Mouse (Mus musculus) layer of hippocampus, postnatal 36 days (tissue): ENCODE measurements around the gene Asb4. TPM values are rescaled to one million over a fixed set of nuclear protein-coding genes. Genes with fewer than 3 reads are reported as not detected.
"Not testable (repeated sequence)": the region's sequence is repeated elsewhere in the genome, so short reads cannot be mapped to it uniquely, and the experiment has no call there.

Source experiments
- DNase-seq, 2 experiments: peaks; one replicate each; pipeline ENCODE4 v3.0.0; 2022
- total RNA-seq, 2 experiments: library from RNA; stranded (reverse); gene quantifications; 2 replicates each; pipeline ENCODE4 v1.2.3; 2021

Asb4 gene
- total RNA-seq = under 1 TPM; 0.50 to 0.71 TPM

DNA sequence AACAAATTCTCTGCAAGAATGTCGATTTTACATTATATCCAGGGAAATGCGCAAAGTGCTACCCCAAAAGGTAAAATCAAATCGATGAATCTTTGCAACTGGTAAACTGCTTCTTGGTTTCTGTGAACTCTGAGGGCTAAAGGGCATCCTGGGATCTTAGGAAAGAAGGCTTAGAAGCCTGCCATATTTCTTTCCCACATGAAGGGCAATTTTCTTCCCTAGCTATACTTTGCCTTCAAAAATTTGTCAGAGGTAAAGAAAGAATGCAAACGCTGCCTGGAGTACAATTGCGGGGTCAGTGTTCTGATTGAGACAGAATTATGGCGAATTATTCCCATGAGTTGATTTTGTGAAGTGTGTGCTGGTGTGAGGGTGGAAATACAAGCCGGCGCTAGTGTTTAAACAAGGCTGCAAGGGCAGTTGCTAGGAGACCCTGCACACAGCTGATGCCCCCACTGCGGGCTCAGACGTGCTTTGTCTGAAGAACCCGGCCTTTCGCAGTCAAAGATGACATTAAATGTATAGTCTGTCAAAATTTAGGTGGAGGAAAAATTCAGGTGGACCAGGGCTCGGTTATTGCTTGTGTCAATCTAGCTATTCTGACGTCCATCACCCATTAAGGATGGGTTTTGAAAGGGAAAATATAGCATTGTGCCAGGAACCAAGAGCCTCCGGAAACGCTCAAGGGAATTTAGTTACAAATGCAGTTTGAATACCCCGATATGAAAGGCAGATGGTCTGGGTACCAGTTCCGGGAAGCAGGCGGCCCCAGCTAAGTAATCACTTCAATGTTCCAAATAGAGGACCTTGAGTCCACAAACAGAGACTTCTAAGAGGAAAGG is at the start of gene Asb4:
Gene Asb4 (plus strand): TSS at position 51 of the 842 bp plus-strand sequence.
- DNase-seq = peak in 1 of 2 experiments; percentile 19

DNA sequence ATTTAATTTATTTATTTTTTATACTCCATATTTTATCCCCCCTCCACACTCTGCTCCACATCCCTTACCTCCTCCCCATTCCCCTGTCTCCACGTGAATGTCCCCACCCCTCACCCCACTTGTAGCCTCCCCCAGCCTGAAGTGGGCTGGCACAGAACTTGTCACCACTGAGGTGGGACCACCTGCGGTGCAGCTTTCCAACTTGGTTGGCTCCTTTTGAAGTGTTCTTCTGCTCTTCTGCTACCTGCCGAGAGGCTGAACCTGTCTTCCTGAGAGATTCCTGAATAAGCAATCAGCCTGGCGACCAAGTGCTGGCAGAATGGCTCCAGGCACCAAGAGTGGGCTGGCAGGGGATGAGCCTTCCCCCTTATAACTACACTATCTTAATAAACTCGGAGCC is 49.2 kb upstream of the Asb4 start:
- DNase-seq = no peak

DNA sequence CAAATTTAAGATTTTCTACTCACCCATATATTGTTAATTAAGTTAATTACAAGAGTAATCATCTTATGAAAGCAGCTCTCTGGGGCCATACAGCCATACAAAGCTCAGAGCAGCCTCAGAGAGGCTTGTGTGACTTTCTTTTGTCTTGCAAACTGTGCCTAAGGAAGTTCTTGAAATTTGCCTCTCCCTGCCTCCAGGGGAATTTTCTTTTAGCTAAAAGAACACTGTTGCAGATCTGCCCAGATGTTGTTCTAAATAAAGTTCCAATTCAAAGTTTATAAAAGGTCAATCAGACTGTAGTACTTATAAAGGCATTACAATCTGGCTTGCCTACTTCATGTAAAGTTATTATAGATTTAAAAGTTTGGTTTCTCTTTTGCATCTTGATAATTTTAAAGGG is 47.2 kb upstream of the Asb4 start:
- not testable (repeated sequence) for DNase-seq

DNA sequence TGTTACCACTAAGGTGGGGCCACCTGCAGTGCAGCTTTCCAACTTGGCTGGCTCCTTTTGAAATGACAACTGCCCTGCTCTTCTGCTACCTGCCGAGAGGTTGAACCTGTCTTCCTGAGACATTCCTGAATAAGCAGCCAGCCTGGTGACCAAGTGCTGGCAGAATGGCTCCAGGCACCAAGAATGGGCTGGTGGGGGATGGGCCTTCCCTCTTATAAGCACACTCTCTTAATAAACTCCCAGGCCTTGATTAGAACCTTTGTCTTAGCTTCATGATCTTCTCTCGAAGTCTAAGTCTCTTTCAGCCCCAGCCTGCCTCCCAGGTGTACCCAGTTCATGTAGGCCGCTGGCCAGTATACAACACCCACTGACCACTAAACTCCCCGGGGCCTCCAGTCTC is 44.4 kb upstream of the Asb4 start:
- not testable (repeated sequence) for DNase-seq

DNA sequence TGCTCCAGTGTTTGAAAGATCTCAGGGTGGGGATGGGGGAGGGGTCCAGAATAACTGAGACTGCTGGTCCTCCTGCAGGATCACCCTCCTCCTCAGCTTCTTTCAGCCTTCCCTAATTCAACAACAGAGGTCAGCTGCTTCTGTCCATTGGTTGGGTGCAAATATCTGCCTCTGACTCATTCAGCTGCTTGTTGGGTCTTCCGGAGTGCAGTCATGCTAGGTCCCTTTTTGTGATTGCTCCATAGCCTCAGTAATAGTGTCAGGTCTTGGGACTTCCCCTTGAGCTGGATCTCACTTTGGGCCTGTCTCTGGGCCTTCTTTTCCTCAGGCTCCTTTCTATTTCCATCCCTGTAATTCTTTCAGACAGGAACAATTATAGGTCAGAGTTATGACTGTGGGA is 43.9 kb upstream of the Asb4 start:
- not testable (repeated sequence) for DNase-seq

DNA sequence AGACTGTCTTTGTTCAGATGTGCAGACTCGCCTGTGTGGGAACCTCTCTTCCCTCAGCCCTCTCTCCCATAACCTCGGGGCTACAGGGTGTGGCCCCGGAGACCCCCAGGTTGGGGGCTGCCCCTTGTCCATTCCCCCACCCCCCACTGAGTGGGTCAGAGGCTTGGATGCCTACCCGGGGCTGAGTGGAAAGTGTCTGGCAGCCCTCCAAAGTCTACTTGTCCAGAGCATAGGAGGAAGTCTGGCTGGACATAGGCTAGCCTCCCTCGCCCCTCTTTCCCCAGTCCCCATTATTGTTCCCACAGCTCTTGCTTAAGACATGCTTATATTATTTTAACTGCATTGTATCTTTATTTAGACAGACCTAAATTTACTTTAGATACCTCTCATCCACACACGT is 38.9 kb upstream of the Asb4 start:
- DNase-seq = no peak

DNA sequence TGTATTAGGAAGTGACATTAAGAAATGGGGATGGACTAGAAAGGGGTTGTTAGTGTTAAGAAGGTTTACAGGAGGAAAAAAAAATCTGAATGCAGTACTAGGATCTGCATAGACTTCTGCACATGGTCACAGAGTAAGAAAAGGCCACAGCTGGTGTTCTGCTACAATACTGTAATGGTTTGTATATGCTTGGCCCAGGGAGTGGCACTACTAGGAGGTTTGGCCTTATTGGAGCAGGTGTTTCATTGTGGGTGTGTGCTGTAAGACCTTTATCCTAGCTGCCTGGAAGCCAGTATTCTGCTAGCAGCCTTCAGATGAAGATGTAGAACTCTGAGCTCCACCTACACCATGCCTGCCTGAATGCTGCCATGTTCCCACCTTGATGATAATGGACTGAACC is 25.3 kb upstream of the Asb4 start:
- DNase-seq = no peak

DNA sequence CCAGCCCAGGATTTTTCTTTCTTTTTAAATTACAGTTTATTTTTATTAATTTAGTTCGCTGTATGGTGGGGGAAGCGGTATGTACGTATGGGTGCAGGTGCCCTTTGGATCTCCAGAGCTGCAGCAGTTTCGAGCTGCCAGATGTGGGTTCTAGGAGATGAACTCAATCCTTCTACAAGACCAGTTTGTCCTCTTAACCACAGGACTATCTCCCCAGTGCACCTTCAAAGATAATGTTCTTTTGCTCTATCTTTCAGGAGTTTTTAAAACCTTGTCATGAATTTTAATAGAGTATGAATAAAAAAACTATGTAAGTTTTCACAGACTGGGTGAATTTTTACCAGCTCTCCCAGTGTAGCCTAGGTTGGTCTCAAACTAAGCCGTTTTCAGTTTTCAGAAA is 22.8 kb upstream of the Asb4 start:
- no peak for DNase-seq

DNA sequence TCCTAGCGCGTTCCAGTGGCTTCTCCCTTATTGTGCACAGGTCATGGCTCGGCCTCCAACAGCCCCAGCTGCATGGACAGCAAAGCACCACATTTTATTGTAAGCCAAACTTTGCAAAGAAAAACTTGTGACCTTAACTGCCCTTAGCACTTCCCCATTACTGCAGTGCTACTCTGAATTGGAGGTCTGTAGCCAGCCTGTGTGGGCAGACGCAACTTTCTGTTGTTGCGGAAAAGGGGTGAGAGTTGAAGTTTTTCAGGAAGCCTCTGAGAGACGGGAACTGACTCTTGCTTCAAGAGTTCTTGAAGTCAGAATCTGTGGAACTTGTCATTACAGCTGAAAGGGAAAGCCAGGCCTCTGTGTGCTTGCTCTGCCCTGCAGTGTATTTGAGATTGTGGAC is 21.2 kb upstream of the Asb4 start:
- DNase-seq = no peak

DNA sequence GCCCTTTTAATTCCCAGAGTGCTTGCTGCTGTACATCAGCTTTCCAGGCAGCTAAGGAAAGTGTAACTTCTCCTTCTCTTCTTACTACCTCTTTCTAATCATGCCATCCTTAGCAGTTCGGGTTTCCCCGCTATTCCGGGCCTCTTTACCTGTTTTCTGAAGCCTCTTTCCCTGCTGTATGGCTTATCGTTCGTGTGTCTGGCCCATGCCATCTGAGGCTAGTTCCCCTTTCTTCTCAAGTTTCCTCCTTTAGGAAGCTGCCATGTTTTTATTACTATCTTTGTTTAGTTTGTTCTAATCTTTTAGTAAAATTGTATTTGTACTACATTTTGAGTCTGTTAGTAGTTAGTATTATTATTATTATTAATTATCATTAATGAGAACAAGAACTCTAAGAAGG is 17.3 kb upstream of the Asb4 start:
- no peak for DNase-seq

DNA sequence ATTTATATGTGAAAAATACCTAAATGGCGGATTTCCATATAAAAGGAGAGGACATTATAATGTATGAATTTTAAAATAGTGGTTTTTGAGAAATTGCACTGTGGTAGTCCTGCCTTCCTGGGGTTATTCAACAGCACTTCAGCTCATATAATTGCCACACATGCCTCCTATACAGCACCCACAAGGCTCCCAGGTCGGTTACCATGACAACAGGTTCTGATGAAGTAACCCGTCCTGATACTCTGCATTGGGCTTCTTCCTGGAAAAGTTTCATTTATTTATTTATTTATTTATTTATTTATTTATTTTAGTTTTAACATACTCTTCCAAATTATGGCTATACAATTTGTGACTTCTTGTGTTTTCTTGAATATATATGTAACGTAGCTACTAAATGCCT is 6.3 kb upstream of the Asb4 start:
- no peak for DNase-seq

DNA sequence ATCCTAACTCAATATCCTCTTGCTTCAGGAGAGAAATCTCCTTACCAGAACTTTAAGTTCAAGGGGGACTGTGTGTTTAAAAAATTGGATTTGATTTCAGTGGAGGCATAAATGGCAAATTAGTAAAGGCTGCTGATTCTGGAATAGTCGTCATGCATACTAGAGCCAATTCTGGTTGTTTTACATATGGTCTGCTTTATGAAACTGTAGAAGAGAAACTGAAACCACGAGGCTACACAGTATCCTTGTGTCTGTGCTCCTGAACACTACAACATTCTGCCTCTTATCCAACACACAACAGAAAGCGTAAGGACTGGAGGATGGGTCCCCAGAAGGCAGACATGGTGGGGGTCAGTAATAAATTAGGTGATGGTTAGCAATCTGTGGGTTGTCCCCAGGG is 4.1 kb upstream of the Asb4 start:
- DNase-seq = no peak

DNA sequence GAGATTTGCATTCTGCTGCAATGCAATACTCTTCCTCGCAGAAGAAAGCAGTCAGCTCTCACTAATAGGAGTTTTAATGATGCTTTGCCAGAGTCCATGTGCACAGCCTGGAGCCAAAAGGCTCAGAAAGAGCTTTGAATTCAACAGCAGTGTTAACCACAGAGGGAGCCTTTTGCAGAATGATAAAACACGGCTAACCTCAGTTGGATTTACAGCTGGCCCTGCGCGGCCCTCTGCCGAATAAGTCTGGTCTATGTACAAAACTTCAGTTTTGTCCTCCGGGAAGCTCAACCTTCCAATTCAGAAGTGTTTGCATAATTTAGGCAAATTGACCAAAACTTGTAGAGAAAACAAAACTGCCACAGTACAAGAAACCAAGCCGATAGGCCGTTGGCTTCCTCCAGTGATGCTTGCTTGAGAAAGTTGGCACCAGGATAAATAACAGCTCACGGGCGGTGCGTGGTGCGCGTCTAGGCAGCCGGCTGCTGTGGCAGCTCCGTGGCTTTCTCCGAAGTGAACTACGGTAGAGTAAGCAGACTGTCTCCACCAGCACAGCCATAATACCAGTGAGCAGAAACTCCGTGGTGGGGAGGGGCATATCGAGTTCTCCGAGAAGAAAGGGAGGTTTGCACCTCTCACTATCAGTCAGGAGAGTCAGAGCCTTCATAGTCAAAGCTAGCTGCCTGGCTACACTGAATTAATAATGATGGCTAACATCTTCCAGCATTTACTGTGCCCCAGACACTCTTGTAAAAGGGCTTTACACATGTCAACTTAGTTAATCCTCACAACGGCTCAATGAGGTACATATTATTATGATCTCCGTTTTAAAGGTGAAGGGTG is 3.2 kb upstream of the Asb4 start:
- DNase-seq = peak; percentile 54 to 57

DNA sequence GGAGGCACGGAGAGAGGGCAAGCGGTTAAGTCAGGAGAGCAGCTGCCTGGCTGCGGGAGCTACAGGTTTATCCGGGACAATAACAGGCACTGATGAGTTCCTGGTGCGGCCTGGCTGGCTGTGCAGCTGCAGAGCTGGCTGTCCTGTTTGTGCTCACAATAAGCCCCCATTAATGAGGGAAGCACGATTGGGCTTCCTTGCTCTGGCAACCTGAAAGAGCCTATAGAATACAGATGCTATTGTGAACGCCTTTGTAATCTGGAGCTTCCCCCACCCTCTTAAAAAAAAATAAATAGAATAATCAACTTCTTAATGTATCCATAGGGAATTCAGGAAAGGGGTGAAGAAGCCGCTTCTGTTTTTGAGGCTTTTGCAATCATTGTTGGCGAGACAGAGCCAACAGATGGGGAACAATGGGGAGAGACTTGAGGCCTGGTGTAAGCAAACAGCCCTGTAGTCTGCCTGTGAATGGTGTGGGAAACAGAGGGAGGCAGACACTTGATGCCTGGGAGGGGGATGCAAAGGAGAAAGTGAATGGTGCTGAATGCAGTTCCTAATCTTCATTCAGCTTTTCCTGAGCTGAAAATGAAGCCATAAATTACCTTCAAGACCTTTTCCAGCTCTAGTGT is 2.4 kb upstream of the Asb4 start:
- no peak for DNase-seq

DNA sequence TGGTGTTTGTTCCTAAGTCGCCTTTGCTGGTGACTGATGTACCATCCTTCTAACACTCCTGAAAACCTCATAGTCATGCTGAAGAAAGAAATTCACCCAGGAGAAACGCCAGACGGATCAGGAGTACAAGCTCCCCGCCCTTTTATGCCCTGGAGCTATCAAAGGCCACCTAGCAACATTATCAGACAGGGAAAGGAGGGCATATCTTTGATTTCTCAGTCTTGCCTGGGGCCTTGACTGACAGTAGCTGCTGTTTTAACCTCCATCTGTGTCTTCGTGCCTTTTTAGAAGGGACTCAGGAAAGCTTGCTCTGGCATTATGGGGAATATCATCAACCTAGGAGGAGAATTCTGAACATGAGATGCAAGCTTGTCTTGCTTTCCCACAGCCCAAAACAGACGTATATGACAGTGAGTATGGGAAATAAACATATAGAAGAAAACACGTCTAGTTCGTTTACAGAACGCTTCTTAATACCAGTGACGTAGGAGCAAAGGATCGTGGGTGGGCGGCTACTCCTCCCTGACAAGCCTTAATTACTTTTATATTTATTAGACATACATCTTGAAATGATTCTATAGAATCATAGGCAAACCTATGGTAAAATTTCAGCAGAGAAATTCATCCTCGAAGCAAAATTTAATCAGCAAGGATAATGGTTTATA is 1.1 kb upstream of the Asb4 start:
- no peak for DNase-seq

DNA sequence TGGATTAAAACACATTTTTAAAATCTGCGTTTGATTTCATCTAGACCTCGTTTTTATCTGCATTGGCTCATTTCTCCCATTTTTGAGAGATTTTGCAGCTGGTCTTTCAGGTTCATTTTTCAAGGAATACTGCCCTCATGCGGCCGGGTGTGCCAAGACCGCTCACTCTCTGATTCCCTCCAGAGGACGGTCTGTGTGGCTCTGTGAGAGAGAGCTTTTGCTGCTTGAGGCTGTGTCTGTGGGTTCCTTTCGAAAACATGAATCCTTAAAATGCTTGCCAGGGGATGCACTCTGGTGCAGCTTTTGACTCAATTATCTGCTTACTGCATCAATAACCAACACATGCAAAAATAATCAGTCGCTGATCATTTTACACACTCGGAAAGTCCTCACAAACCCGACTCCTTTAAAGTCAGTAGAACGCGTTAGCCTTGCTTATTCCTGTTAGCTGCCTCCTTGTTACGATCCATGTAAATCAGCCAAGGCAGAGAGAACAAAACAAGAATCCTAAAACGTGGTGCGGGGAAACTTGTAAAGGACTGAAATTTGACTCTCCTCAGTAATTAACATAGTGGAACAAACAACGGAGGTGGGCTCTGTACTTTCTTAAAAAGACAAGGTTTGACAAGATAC is 487 bp upstream of the Asb4 start:
- peak; percentile 83 for DNase-seq

DNA sequence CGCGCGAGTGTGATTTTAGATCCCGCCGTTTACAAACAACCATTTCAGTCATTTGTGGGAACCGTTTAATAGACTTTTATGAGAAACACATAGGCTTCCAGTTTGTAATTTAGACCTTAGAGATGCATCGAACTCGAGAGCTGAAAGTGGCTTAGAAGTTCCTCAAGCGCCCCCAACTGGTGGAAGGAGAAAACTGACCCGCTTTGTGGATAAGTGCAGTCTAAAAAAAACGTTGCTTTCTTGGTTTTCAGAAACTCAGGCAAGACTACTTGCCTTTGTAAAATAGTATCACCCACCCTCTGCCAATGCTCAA is 948 bp downstream of the Asb4 start:
- peak; percentile 60 to 66 for DNase-seq

DNA sequence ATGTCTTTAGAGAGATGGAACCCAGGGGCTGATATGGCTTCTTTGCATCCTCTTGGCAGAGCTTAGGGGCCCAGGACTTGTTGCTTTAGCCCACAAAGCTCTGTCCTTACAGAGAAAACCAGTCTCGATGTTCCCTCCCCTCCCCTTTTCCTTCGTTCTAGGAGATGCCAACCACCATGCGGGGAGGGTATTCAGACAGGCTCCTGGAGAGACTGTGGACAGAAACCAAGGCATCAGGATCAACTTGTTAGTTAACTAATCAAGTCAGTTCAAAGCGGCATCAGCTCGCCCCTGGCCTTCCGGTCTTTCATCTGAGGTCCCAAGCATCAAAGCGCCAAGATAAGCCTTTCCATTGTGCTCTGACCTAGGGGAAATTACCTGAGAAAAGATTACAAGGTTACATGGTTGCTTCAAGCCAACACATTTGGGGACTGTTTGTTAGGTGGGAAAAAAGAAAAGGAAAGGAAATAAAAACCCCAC is 2.0 kb downstream of the Asb4 start:
- no peak for DNase-seq

DNA sequence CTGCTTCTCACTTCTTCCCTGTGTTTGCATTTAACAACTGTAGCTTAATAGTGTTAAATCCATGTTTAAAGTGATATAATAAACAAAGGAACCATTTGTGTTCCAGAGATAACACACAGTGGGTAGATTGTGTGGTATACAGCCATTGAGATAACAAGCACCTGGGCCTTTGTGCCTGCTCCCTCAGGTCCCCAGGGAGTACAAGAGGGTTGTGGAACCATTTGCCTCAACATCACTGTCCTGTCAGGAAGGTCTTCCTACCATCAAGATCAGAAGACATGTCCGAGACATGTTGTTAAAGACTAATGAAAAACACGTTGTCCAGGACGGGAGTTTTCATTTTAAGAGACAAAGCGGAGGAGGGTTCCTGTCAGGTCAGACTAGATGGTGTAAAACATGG is 3.3 kb downstream of the Asb4 start:
- DNase-seq = no peak

DNA sequence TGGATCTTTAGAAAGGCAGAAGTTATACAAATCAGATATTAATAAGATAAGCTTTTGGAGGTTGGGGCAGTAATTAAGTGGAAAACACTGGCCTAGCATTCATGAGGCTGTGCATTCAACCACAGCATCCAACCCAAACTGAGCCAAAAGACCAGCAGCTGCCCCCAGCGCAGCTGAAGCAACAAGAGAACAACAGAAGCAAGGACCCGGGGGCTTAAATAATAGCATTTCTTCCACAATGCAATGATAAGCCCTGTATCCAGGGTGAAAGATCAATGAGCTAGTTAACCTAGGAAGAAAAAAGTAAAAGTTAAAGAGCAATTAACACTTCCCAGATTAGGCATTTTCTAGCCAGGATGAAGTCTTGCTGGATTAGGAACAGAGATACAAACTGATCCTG is 4.2 kb downstream of the Asb4 start:
- DNase-seq = no peak

DNA sequence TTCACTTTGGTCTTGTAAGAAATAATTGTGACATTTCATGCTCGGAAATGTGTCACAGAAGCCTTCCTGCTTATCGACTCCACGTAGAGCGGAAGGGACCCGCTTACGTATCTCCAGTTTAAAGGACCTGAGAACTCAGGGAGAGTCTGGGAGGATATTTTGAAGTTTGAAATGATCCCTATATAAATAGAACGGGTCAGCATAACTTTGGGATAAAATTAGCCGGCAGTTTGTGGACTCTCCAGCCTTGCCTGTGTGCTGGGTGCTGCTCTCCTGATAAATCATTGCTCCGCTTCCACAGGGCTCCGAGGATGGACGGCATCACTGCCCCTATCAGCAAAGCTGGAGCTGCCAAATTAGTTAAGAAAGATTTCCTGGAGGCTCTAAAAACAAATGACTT is 7.1 kb downstream of the Asb4 start:
- no peak for DNase-seq

DNA sequence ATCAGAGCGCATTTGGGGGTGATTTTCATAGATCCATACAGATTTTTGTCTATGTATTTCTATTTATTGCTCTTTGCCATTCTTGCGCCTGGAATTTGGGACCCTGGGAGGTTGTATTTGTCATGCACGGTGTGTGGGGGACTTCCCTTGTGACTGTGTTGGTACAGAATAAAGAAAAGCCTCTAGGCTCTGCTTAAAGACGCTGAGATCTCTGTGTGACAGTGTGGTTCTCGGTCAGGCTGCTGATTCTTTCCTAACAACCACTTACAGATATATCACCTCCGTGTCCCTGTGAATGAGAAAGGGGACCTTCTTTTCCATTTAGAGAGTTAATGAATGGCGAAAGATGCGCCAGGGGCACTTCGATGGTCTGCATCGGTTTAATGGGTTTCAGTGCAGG is 7.8 kb downstream of the Asb4 start:
- no peak for DNase-seq
